ENCODE assay signal across 8 mouse cellular contexts in the genomic region with DNA sequence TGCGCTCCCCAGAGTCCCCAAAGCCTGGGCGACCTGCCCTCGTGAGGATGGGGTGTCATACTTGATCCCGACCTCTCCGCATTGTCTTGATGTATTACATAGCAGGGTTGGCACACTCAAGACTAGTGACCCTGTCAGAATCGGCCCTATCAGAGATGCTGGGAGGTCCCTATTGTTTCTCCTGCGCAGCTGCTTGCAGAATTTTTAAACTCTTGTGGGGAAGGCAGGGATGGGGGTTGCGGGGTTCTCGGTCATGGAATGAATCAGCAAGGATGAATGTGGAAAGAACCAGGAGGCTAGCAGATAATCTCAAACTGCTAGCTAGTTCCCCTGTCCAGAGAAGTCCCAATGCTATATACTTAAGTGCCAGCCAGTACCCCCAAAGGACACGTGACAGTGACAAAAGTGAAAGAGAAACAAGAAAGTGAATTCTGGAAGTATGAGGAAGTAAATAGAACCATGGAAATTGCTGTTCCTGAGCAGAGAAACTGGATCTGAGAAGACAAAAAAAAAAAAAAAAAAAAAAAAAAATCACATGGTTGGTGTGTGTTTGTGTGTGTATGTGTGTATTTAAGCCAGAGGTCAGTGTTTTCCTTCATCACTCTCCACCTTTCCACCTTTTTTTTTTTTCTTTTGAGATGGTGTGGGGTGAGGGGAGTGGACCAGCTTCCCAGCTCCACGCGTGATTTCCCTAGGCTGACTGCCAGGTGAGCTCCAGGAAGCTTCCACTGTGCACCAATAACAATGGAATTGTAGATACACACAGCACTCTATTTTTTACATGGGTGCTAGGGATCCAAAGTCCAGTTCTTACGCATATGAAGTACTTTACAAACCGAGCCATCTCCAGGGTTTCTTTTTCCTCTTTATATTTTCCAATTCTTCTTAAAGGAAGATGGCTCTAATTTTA. TPM values are rescaled to one million over a fixed set of nuclear protein-coding genes. Genes with fewer than 3 reads are reported as not detected.
DNase-seq lines count a peak whose midpoint lies in the region; ATAC-seq and TF ChIP-seq lines count a peak whose summit lies in the region.
"Not testable (repeated sequence)": the region's sequence is repeated elsewhere in the genome, so short reads cannot be mapped to it uniquely, and the experiment has no call there.

No protein-coding gene starts in this region.

- TF ChIP-seq POLR2A in ES-Bruce4 (IDR thresholded peaks at IDR 0.05; ENCODE audit: insufficient read depth, low read length); cortical plate, adult 2 months (IDR thresholded peaks at IDR 0.05; ENCODE audit: extremely low read depth, insufficient read depth, low read length); lung, adult 2 months (IDR thresholded peaks at IDR 0.05; ENCODE audit: borderline replicate concordance, extremely low read depth, low read depth, low read length): not testable (repeated sequence)

- not testable (repeated sequence) for ATAC-seq in forebrain, postnatal 0 days; hindbrain, embryonic 11.5 days (ENCODE audit: low FRiP score); midbrain, embryonic 15.5 days (replicated peaks); stomach, embryonic 16.5 days (ENCODE audit: insufficient read depth, low FRiP score)

- TF ChIP-seq CTCF in ES-Bruce4 (IDR thresholded peaks at IDR 0.05; ENCODE audit: low read depth, low read length); cortical plate, adult 2 months (IDR thresholded peaks at IDR 0.05; ENCODE audit: extremely low read depth, insufficient read depth, low read length); forebrain, postnatal 0 days (IDR thresholded peaks at IDR 0.05; ENCODE audit: low read depth); lung, adult 2 months (IDR thresholded peaks at IDR 0.05; ENCODE audit: insufficient read depth, low read length): not testable (repeated sequence)

- not testable (repeated sequence) for H3K9ac ChIP-seq in ES-Bruce4 (ENCODE audit: low read depth, poor library complexity, severe bottlenecking); hindbrain, embryonic 11.5 days (ENCODE audit: low read depth, low read length)
- H3K9ac ChIP-seq in forebrain, postnatal 0 days: peak overlapping the region; percentile 74; the same call in 1 of the 2 replicates
- H3K9ac ChIP-seq in midbrain, embryonic 15.5 days: peak overlapping the region; percentile 64
- peak overlapping the region; percentile 77 for H3K9ac ChIP-seq in stomach, embryonic 16.5 days (ENCODE audit: low read length)

- not testable (repeated sequence) for DNase-seq in forebrain, postnatal 0 days; hindbrain, embryonic 11.5 days (ENCODE audit: low spot score)
- DNase-seq in kidney, postnatal 14 days: peak; percentile 39
- DNase-seq in lung, adult 2 months: peak; percentile 25

- WGBS in forebrain, postnatal 0 days: 23% methylated on average over 10 of the region's 14 CpGs
- WGBS in hindbrain, embryonic 11.5 days: 37% methylated on average over 8 of the region's 14 CpGs
- 9% methylated on average over 13 of the region's 14 CpGs for WGBS in lung, adult 2 months
- 27% methylated on average over 11 of the region's 14 CpGs for WGBS in midbrain, embryonic 15.5 days
- 22% methylated on average over 10 of the region's 14 CpGs for WGBS in stomach, embryonic 16.5 days

- not testable (repeated sequence) for TF ChIP-seq EP300 in ES-Bruce4 (IDR thresholded peaks at IDR 0.05; ENCODE audit: insufficient read depth, low read depth, low read length)

- peak overlapping the region; percentile 55 for H3K4me3 ChIP-seq in ES-Bruce4 (ENCODE audit: low read depth, low read length)
- H3K4me3 ChIP-seq in cortical plate, adult 2 months (ENCODE audit: insufficient read depth, low read length): peak overlapping the region; percentile 62
- H3K4me3 ChIP-seq in forebrain, postnatal 0 days (ENCODE audit: low read depth, low read length): peak overlapping the region; percentile 73
- peak overlapping the region; percentile 71 for H3K4me3 ChIP-seq in hindbrain, embryonic 11.5 days (ENCODE audit: low read depth, low read length)
- H3K4me3 ChIP-seq in lung, adult 2 months (replicated peaks; ENCODE audit: extremely low read depth, low read depth, low read length): peak overlapping the region; percentile 73
- H3K4me3 ChIP-seq in midbrain, embryonic 15.5 days: peak overlapping the region; percentile 78
- peak overlapping the region; percentile 69 for H3K4me3 ChIP-seq in stomach, embryonic 16.5 days (replicated peaks; ENCODE audit: low read length)

- not testable (repeated sequence) for H3K36me3 ChIP-seq in ES-Bruce4 (ENCODE audit: control insufficient read depth, insufficient read depth, low read length, poor library complexity, severe bottlenecking); forebrain, postnatal 0 days (ENCODE audit: insufficient read depth); hindbrain, embryonic 11.5 days (ENCODE audit: control insufficient read depth, insufficient read depth, low read length); midbrain, embryonic 15.5 days (replicated peaks); stomach, embryonic 16.5 days (ENCODE audit: control insufficient read depth, insufficient read depth, low read length)

- H3K4me2 ChIP-seq in forebrain, postnatal 0 days (ENCODE audit: low read depth): peak overlapping the region; percentile 97
- H3K4me2 ChIP-seq in hindbrain, embryonic 11.5 days (replicated peaks; ENCODE audit: low read depth, low read length): peak overlapping the region; percentile 82
- H3K4me2 ChIP-seq in midbrain, embryonic 15.5 days: peak overlapping the region; percentile 94
- peak overlapping the region; percentile 92 for H3K4me2 ChIP-seq in stomach, embryonic 16.5 days (ENCODE audit: low read depth, low read length)

- H3K9me3 ChIP-seq in ES-Bruce4 (replicated peaks; ENCODE audit: control insufficient read depth, insufficient read depth, low read length, poor library complexity, severe bottlenecking); forebrain, postnatal 0 days (ENCODE audit: low read length); hindbrain, embryonic 11.5 days (ENCODE audit: control insufficient read depth, low read length); midbrain, embryonic 15.5 days; stomach, embryonic 16.5 days (replicated peaks; ENCODE audit: control insufficient read depth, low read length): not testable (repeated sequence)

- not testable (repeated sequence) for H3K4me1 ChIP-seq in ES-Bruce4 (ENCODE audit: control insufficient read depth, insufficient read depth, low read length); cortical plate, adult 2 months (ENCODE audit: control insufficient read depth, insufficient read depth, low read length); forebrain, postnatal 0 days (ENCODE audit: insufficient read depth); hindbrain, embryonic 11.5 days (replicated peaks; ENCODE audit: control insufficient read depth, insufficient read depth, low read length); lung, adult 2 months (ENCODE audit: control insufficient read depth, insufficient read depth, low read length)
- peaks cover 11% of the 10 kb centered on the region; the same call in 1 of the 2 replicates for H3K4me1 ChIP-seq in midbrain, embryonic 15.5 days
- H3K4me1 ChIP-seq in stomach, embryonic 16.5 days (ENCODE audit: control insufficient read depth, insufficient read depth, low read length): peaks cover 13% of the 10 kb centered on the region

- not testable (repeated sequence) for H3K27me3 ChIP-seq in ES-Bruce4 (ENCODE audit: control insufficient read depth, insufficient read depth, low read length, poor library complexity, severe bottlenecking); forebrain, postnatal 0 days (ENCODE audit: insufficient read depth, low read length); hindbrain, embryonic 11.5 days (ENCODE audit: control insufficient read depth, insufficient read depth, low read length); midbrain, embryonic 15.5 days (replicated peaks); stomach, embryonic 16.5 days (ENCODE audit: control insufficient read depth, insufficient read depth, low read length)

- H3K27ac ChIP-seq in ES-Bruce4 (ENCODE audit: insufficient read depth, low read length); cortical plate, adult 2 months (ENCODE audit: insufficient read depth, low read length); forebrain, postnatal 0 days (ENCODE audit: low read depth, low read length); hindbrain, embryonic 11.5 days (ENCODE audit: low read depth, low read length); stomach, embryonic 16.5 days (ENCODE audit: low read length): not testable (repeated sequence)
- peak overlapping the region; percentile 63; the same call in 1 of the 2 replicates for H3K27ac ChIP-seq in midbrain, embryonic 15.5 days

RNA-seq across cellular contexts. Expression of gene Bid, which starts 0.6 kb away (rescaled TPM):
- 43.8 and 45.0 TPM in 2 replicates for polyA plus RNA-seq in ES-Bruce4 (2011; ENCODE audit: insufficient read depth, insufficient read length, low read depth, missing spikeins)
- polyA plus RNA-seq in cortical plate, adult 2 months (2012; rRNA removed): 12.7 and 13.1 TPM in 2 replicates
- total RNA-seq in forebrain, postnatal 0 days (2014; rRNA removed): 26.9 and 27.3 TPM in 2 replicates
- polyA plus RNA-seq in forebrain, postnatal 0 days (2015; fragmentation: Nextera tagmentation; extraction: Ambion mirVana): 38.4 and 44.9 TPM in 2 replicates
- polyA plus RNA-seq in hindbrain, embryonic 11.5 days (2014; fragmentation: Nextera tagmentation; extraction: Ambion mirVana): 15.9 and 16.8 TPM in 2 replicates
- polyA plus RNA-seq in lung, adult 2 months (2012; rRNA removed): 3.6 and 5.4 TPM in 2 replicates
- 46.9 and 48.4 TPM in 2 replicates for polyA plus RNA-seq in midbrain, embryonic 15.5 days (2015; fragmentation: Nextera tagmentation; extraction: Ambion mirVana)
- polyA plus RNA-seq in stomach, embryonic 16.5 days (2015; fragmentation: Nextera tagmentation; extraction: Ambion mirVana): 20.7 and 21.4 TPM in 2 replicates
